Mouse (Mus musculus) olfactory bulb, adult 2 months (tissue): ENCODE data around the gene Uso1. TPM values are rescaled to one million over a fixed set of nuclear protein-coding genes. Genes with fewer than 3 reads are reported as not detected.
"Not testable (repeated sequence)": the region's sequence is repeated elsewhere in the genome, so short reads cannot be mapped to it uniquely, and the experiment has no call there.

ENCODE experiments used
- H3K27ac ChIP-seq: fragments of 200-500 bp; 2 replicates; pipeline ENCODE4 v1.5.1; 2012; ENCODE audit warnings: low read depth, low read length; ENCODE audit not compliant: insufficient read depth
- H3K4me1 ChIP-seq: fragments of 200-500 bp; 2 replicates; pipeline ENCODE4 v1.6.1; 2012; ENCODE audit warnings: low read length; ENCODE audit not compliant: control insufficient read depth, insufficient read depth
- H3K4me3 ChIP-seq: fragments of 200-500 bp; 2 replicates; pipeline ENCODE4 v1.5.1; 2012; ENCODE audit warnings: mild to moderate bottlenecking, low read depth, low read length, moderate library complexity; ENCODE audit not compliant: insufficient read depth
- CTCF ChIP-seq: fragments of 200-500 bp; IDR thresholded peaks from 2 replicates; pipeline ENCODE4 v1.5.1; 2012; ENCODE audit warnings: low read depth, mild to moderate bottlenecking, low read length, moderate library complexity; ENCODE audit not compliant: insufficient read depth
- POLR2A ChIP-seq: fragments of 200-500 bp; IDR thresholded peaks from 2 replicates; pipeline ENCODE4 v1.6.1; 2012; ENCODE audit warnings: mild to moderate bottlenecking, low read depth, low read length, moderate library complexity; ENCODE audit not compliant: insufficient read depth
- WGBS: fragments of 180-500 bp; shearing (Covaris S2); methylation state at CpG from one replicate; pipeline ENCODE4 v1.1.7; 2018; 5-methylcytosine and 5-hydroxymethylcytosine counted together
- polyA plus RNA-seq: library from polyadenylated mRNA; stranded (reverse); fragments of >200 nt; gene quantifications from 2 replicates; pipeline ENCODE4 v1.2.4, GENCODE M21; 2012; ENCODE audit warnings: low replicate concordance; ENCODE audit not compliant: missing spikeins, insufficient read depth, insufficient read length

The Uso1 gene
- polyA plus RNA-seq, 1 experiment: not detected

DNA sequence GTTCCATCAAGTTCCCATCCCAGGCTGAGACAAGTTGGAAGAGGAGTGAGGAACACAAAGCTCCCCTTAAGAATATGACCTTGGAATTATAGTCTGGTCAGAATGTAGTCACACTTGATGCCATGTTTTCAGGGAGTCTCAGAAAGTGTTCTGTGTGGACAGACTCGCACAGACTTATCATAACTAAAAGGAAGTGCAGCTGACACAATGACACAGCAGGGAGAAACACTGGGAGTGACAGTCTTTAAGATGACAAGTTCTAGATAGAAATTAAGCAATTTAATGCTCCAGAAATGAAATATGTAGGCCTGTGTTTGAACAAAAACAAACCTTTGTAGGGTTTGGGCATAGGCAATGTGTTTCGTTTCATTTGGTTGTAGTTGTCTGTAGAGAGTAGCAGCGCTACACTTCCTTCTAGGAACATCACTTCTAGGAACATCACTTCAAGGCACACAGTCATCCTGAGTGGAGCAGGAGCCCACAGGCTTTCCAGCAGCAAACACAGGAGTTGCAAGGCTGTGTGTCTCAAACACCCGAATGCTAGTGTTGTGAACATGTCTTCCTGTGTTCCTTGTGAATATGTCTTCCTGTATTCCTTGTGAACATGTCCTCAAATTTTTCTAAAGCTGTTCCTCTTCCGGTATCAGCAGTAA lies 11.7 kb downstream of the Uso1 start:
- Histone ChIP-seq H3K4me1 (peaks cover 5% of the 10 kb centered on the region; the same call in 1 of the 2 replicates), H3K4me3 (no peak overlapping the region), H3K27ac (no peak overlapping the region)
- TF ChIP-seq POLR2A: no peak
- no peak for TF ChIP-seq CTCF
- WGBS: 85% methylated on average over 5 of the region's 5 CpGs

DNA sequence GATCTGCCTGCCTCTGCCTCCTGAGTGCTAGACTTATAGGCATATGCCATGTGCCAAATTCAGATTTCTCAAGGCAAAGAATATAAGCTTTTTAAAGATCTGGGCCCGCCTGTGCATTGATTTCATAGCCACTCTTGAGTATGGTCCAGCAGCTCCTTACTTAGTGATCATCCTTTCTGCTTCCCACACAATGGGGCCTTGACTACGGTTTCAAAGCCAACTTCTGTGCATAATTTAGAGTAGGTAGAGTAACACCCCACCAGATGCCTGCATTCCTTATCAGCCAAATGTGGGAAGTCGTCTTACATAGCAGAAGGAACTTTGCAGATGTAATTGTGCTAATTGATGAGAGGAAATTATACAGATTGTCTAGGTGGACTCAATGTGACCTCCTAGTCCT lies 17.1 kb downstream of the Uso1 start:
- no peaks in the 10 kb centered on the region for H3K4me1 ChIP-seq
- no peak overlapping the region for H3K27ac ChIP-seq
- 70% methylated on average over 3 of the region's 3 CpGs for WGBS
- H3K4me3 ChIP-seq: no peak overlapping the region
- TF ChIP-seq POLR2A (no peak), CTCF (no peak)

DNA sequence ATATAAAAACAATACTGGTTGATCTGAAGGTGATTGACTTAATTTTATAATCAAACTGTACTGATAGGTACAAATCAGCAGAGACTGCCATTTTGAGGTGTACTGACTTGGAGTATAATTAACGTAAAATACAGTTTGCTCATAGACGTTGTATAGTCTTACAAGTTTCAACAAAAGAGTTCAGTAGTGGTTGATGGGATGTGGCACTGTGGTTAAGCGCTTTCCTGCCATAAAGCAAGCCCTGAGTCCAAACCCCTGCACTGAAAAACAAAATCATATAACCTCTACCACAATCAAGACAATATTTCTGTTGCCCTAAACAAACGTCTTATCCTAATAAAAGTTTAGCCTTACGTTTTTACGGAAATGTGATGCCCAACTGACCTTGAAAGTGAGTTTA lies 28.2 kb downstream of the Uso1 start:
- WGBS: 90% methylated on average over 6 of the region's 6 CpGs
- no peak overlapping the region for H3K4me3 ChIP-seq
- no peaks in the 10 kb centered on the region for H3K4me1 ChIP-seq
- TF ChIP-seq CTCF (no peak), POLR2A (no peak)
- no peak overlapping the region for H3K27ac ChIP-seq

GRCm38 (mm10) chr5:92183071-92183830 lies 45.5 kb downstream of the Uso1 start:
- 89% methylated on average over 8 of the region's 8 CpGs for WGBS
- H3K4me3 ChIP-seq: no peak overlapping the region
- no peak overlapping the region for H3K27ac ChIP-seq
- H3K4me1 ChIP-seq: 0 out of 2 replicates have a peak, but pooled peaks cover 2% of the 10 kb centered on the region
- no peak for TF ChIP-seq CTCF
- TF ChIP-seq POLR2A: no peak

DNA sequence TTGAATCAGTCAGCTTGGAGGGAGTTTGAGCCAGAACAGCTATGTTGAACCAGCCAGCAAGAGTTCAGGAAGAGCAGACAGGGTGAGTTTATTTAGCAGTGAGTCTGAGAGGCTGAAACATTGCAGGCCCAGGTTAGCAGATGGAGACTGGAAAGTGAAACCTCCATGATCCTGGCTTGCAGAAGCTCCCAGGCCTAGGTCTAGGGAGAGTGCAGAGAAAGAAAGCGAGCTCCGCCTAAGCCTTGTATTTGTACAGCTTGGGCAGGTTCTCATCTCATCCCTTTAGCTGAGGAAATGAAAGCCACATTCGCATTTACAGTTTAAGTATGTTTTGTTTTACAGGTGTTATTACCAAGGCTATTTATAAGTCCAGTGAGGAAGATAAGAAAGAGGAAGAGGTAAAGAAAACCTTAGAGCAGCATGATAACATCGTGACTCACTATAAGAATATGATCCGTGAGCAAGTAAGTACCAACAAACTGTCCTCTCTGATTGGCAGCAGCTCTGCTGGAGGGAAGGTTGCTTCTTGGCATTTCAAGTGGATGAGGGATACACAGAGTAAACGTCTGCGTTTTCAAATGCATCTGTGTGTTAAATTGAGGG lies 51.2 kb downstream of the Uso1 start:
- H3K4me1 ChIP-seq: peaks cover 6% of the 10 kb centered on the region; the same call in 1 of the 2 replicates
- WGBS: 98% methylated on average over 7 of the region's 7 CpGs
- no peak overlapping the region for H3K27ac ChIP-seq
- TF ChIP-seq CTCF: no peak
- no peak for TF ChIP-seq POLR2A
- no peak overlapping the region for H3K4me3 ChIP-seq

- not testable (repeated sequence) for H3K4me1 ChIP-seq, H3K27ac ChIP-seq, H3K4me3 ChIP-seq
- 23% methylated on average over 2 of the region's 2 CpGs for WGBS
- TF ChIP-seq CTCF: 0 out of 2 replicates have a peak, but pooled peaks have one; percentile 32
Observed at GRCm38 (mm10) chr5:92195716-92196115, 58.0 kb downstream of the Uso1 start.

- WGBS: 81% methylated on average over 15 of the region's 15 CpGs
- H3K27ac ChIP-seq: no peak overlapping the region
Observed at GRCm38 (mm10) chr5:92196895-92197811, 59.4 kb downstream of the Uso1 start.

DNA sequence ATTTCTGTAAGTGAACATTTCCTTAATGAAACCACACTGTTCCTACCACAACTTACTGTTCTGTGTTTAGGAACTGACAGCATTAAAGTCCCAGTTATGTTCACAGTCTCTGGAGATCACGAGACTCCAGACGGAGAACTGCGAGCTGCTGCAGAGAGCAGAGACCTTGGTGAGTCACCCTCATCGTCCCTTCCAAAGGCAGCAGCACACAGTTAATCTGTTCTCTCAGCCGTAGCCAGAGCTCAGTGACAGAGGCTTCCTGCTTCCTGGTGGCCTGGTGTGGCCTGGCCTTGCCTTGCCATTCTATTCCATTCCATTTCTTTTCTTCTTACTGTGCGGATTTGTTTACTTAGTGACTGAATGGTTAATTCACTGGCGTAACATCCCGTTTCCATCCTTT lies 60.5 kb downstream of the Uso1 start:
- 73% methylated on average over 8 of the region's 8 CpGs for WGBS

More at GRCm38 (mm10) chr5:92196895-92197811, 59.4 kb downstream of the Uso1 start:
- TF ChIP-seq CTCF: no peak
- no peak for TF ChIP-seq POLR2A
- Histone ChIP-seq H3K4me1 (peaks cover 3% of the 10 kb centered on the region; the same call in 1 of the 2 replicates), H3K4me3 (no peak overlapping the region)

More for the DNA sequence above, 60.5 kb downstream of the Uso1 start:
- no peak overlapping the region for H3K4me3 ChIP-seq
- TF ChIP-seq POLR2A: no peak
- TF ChIP-seq CTCF: no peak
- H3K4me1 ChIP-seq: peaks cover under 1% of the 10 kb centered on the region; the same call in 1 of the 2 replicates
- no peak overlapping the region for H3K27ac ChIP-seq
